Mouse (Mus musculus) adrenal gland (tissue): Measurements from ENCODE around the gene Cdca3.
"Not testable (repeated sequence)": the region's sequence is repeated elsewhere in the genome, so short reads cannot be mapped to it uniquely, and the experiment has no call there.

ENCODE experiments used
- intact Hi-C: fragments of 180-260 bp; cut with DNase I; formaldehyde crosslinking; loops from one replicate; pipeline ENCODE4 v1.15.1; 2025
- long read RNA-seq, 2 experiments: library from polyadenylated mRNA; unstranded; transcript quantifications; one replicate each; pipeline ENCODE4 v2.0.0; 2020; ENCODE audit warnings: borderline replicate concordance in 1 of 2; ENCODE audit not compliant: insufficient replicate concordance in 1 of 2

The Cdca3 gene
- long read RNA-seq, experiment 1, partial matches to known transcripts: 0 of 3 reads
- long read RNA-seq, experiment 1, other reads (novel, unspliced or antisense): 0 of 3 reads
- long read RNA-seq, experiment 2: 0 reads

GRCm38 (mm10) chr6:124828868-124829798 lies at the start of gene Cdca3, which contains the start of gene Usp5:
Cdca3 (plus strand) TSS chr6:124829547.
Usp5 (minus strand) TSS chr6:124829484.
- intact Hi-C loops: no loop called here

- intact Hi-C loops: no loop called here
Observed at GRCm38 (mm10) chr6:124779984-124780416, 49.3 kb upstream of the Cdca3 start.

GRCm38 (mm10) chr6:124780917-124781316 lies 48.4 kb upstream of the Cdca3 start:
- intact Hi-C loops: no loop called here

GRCm38 (mm10) chr6:124782436-124782835 lies 46.9 kb upstream of the Cdca3 start:
- intact Hi-C loops: no loop called here

GRCm38 (mm10) chr6:124786756-124787420 lies 42.5 kb upstream of the Cdca3 start:
- intact Hi-C loops: no loop called here

GRCm38 (mm10) chr6:124787722-124788121 lies 41.6 kb upstream of the Cdca3 start:
- intact Hi-C loops: no loop called here

- intact Hi-C loops: no loop called here
Observed at GRCm38 (mm10) chr6:124789519-124789918, 39.8 kb upstream of the Cdca3 start.

GRCm38 (mm10) chr6:124790121-124790520 lies 39.2 kb upstream of the Cdca3 start:
- intact Hi-C loops: no loop called here

GRCm38 (mm10) chr6:124791911-124792310 lies 37.4 kb upstream of the Cdca3 start:
- intact Hi-C loops: no loop called here

- intact Hi-C loops: no loop called here
Observed at GRCm38 (mm10) chr6:124795781-124796180, 33.6 kb upstream of the Cdca3 start.

- intact Hi-C loops: no loop called here
Observed at GRCm38 (mm10) chr6:124796200-124796599, 33.1 kb upstream of the Cdca3 start.

GRCm38 (mm10) chr6:124802400-124802799 lies 26.9 kb upstream of the Cdca3 start:
- intact Hi-C loops: not testable (repeated sequence)

GRCm38 (mm10) chr6:124803061-124803460 lies 26.3 kb upstream of the Cdca3 start:
- intact Hi-C loops: no loop called here

GRCm38 (mm10) chr6:124803691-124804090 lies 25.7 kb upstream of the Cdca3 start:
- intact Hi-C loops: not testable (repeated sequence)

GRCm38 (mm10) chr6:124804341-124804740 lies 25.0 kb upstream of the Cdca3 start:
- intact Hi-C loops: no loop called here

GRCm38 (mm10) chr6:124805341-124806321 lies 23.7 kb upstream of the Cdca3 start:
- intact Hi-C loops: no loop called here

- intact Hi-C loops: no loop called here
Observed at GRCm38 (mm10) chr6:124806446-124807140, 22.8 kb upstream of the Cdca3 start.

GRCm38 (mm10) chr6:124807366-124807765 lies 22.0 kb upstream of the Cdca3 start:
- intact Hi-C loops: no loop called here

GRCm38 (mm10) chr6:124807986-124808357 lies 21.4 kb upstream of the Cdca3 start:
- intact Hi-C loops: no loop called here

- intact Hi-C loops: no loop called here
Observed at GRCm38 (mm10) chr6:124808358-124809012, 20.9 kb upstream of the Cdca3 start, which contains the start of gene Spsb2. Spsb2 (plus strand) TSS chr6:124808661.
